Mouse (Mus musculus) liver, embryonic 11.5 days (tissue): Measurements from ENCODE around the gene Klhl3. TPM values are rescaled to one million over a fixed set of nuclear protein-coding genes. Genes with fewer than 3 reads are reported as not detected.
"Not testable (repeated sequence)": the region's sequence is repeated elsewhere in the genome, so short reads cannot be mapped to it uniquely, and the experiment has no call there.

Source experiments
- ATAC-seq: fragments of 200-750 bp; cut with Nextera tagmentation; replicated peaks from 2 replicates; pipeline ENCODE4 v1.8.0; 2017; ENCODE audit warnings: moderate number of reproducible peaks, mild to moderate bottlenecking, moderate TSS enrichment, moderate library complexity; ENCODE audit not compliant: low FRiP score
- DNase-seq: peaks from one replicate; pipeline ENCODE4 v3.0.0-alpha.2; 2017; ENCODE audit warnings: low spot score
- H3K27ac ChIP-seq: fragments of 300-500 bp; sonication (generic); 2 replicates; pipeline ENCODE4 v1.5.1; 2014; ENCODE audit warnings: mild to moderate bottlenecking, low read depth, low read length, control low read depth
- H3K27me3 ChIP-seq: fragments of 300-500 bp; sonication (generic); replicated peaks from 2 replicates; pipeline ENCODE4 v1.6.1; 2014; ENCODE audit warnings: low read length, mixed read lengths; ENCODE audit not compliant: control insufficient read depth, insufficient read depth
- H3K36me3 ChIP-seq: fragments of 300-500 bp; sonication (generic); 2 replicates; pipeline ENCODE4 v1.6.1; 2014; ENCODE audit warnings: mild to moderate bottlenecking, low read length, moderate library complexity, mixed read lengths; ENCODE audit not compliant: control insufficient read depth, insufficient read depth
- H3K4me1 ChIP-seq: fragments of 300-500 bp; sonication (generic); replicated peaks from 2 replicates; pipeline ENCODE4 v1.6.1; 2014; ENCODE audit warnings: low read length, mixed read lengths; ENCODE audit not compliant: control insufficient read depth, insufficient read depth
- H3K4me2 ChIP-seq: fragments of 300-500 bp; sonication (generic); 2 replicates; pipeline ENCODE4 v1.6.1; 2014; ENCODE audit warnings: mild to moderate bottlenecking, control low read depth, moderate library complexity
- H3K4me3 ChIP-seq: fragments of 300-500 bp; sonication (generic); 2 replicates; pipeline ENCODE4 v1.5.1; 2014; ENCODE audit warnings: low read depth, low read length, control low read depth
- H3K9ac ChIP-seq: fragments of 300-500 bp; sonication (generic); 2 replicates; pipeline ENCODE4 v1.6.1; 2014; ENCODE audit warnings: low read depth, low read length, control low read depth
- H3K9me3 ChIP-seq: fragments of 300-500 bp; sonication (generic); 2 replicates; pipeline ENCODE4 v1.6.1; 2016; ENCODE audit warnings: low read length, inconsistent platforms, mixed read lengths; ENCODE audit not compliant: control insufficient read depth
- WGBS: fragments of 180-500 bp; shearing (Covaris S2); extraction: QIAGEN DNeasy Blood & Tissue Kit; methylation state at CpG from one replicate; pipeline ENCODE4 v1.1.7; 2014; 5-methylcytosine and 5-hydroxymethylcytosine counted together
- polyA plus RNA-seq: library from polyadenylated mRNA; unstranded; fragments of >200 nt; fragmentation: Nextera tagmentation; extraction: Ambion mirVana; gene quantifications from 2 replicates; pipeline ENCODE4 v1.2.1, GENCODE M21; 2014

Gene Klhl3
- polyA plus RNA-seq, 1 experiment from 2014 or later, result 2.7 TPM

GRCm38 (mm10) chr13:58149033-58149558 lies 35.7 kb upstream of the Klhl3 start:
- Histone ChIP-seq H3K4me1 (no peaks in the 10 kb centered on the region), H3K27ac (no peak overlapping the region; the same call in 1 of the 2 replicates), H3K4me3 (peak overlapping the region; percentile 48), H3K36me3 (no peaks in the 10 kb centered on the region), H3K9me3 (no peaks in the 10 kb centered on the region), H3K27me3 (no peaks in the 10 kb centered on the region), H3K4me2 (peak overlapping the region; percentile 89), H3K9ac (no peak overlapping the region)
- ATAC-seq, result peak; percentile 53; the same call in 1 of the 2 replicates
- WGBS, result 47% methylated on average over 5 of the region's 5 CpGs
- DNase-seq, result no peak

DNA sequence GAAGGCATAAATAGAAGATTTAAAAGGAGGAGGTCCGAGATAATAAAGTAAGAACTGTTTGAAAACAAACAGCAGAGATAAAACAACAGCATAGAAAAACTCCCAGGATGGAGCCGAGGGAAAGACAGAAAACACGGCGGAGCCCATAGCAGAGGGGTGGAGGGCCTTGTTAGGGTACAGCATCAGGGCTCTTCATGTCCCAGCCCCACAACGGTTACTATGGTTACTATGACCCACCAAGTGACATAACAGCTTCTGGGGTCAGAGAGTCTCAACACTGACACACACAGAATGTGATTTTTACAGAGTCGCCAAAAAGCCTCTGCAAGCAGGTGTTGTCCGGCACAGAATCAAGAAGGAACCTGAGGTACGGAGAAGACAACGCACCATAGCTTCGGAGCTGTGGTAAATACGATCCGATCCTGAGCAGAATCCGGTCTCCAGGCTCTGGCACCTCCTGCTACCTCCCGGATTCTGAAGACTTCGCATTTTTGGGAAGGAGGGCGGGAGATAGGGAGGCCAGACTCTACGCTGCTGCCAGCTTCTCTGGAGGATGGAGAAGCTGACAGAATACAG lies 35.0 kb upstream of the Klhl3 start:
- peak overlapping the region; percentile 25; the same call in 1 of the 2 replicates for H3K27ac ChIP-seq
- 2% methylated on average over 17 of the region's 17 CpGs for WGBS
- DNase-seq, result peak; percentile 72

GRCm38 (mm10) chr13:58147760-58148159 lies 34.4 kb upstream of the Klhl3 start:
- no peaks in the 10 kb centered on the region for H3K27me3 ChIP-seq
- ATAC-seq (no peak), DNase-seq (no peak)
- H3K4me1 ChIP-seq, result no peaks in the 10 kb centered on the region
- no peaks in the 10 kb centered on the region for H3K9me3 ChIP-seq
- H3K4me2 ChIP-seq, result no peak overlapping the region; the same call in 1 of the 2 replicates
- H3K4me3 ChIP-seq, result no peak overlapping the region
- 93% methylated on average over 1 of the region's 1 CpGs for WGBS
- H3K27ac ChIP-seq, result no peak overlapping the region
- no peaks in the 10 kb centered on the region for H3K36me3 ChIP-seq
- H3K9ac ChIP-seq, result no peak overlapping the region

More for the DNA sequence above, 35.0 kb upstream of the Klhl3 start:
- no peaks in the 10 kb centered on the region for H3K27me3 ChIP-seq
- peak overlapping the region; percentile 89 for H3K4me2 ChIP-seq
- peak overlapping the region; percentile 48 for H3K4me3 ChIP-seq
- ATAC-seq, result peak; percentile 90
- no peaks in the 10 kb centered on the region for H3K36me3 ChIP-seq
- H3K4me1 ChIP-seq, result no peaks in the 10 kb centered on the region
- peak overlapping the region; percentile 57 for H3K9ac ChIP-seq
- H3K9me3 ChIP-seq, result no peaks in the 10 kb centered on the region

DNA sequence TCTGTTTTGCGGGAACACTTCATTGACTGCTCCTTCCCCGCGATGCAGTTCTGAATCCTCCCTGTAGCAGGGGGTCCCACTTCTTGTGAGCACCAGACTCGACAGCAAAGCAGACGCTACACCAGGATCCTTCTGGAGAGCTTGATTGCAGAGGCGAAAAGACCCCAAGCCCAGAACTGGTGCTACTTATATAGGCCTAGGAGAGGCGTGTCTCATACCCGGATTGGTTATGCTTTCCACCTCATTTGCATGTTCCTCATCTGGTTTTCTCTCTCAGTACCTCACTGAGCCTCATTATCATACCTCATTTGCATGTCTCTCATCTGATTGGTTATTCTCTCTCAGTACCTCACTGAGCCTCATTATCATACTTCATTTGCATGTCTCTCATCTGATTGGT lies 33.2 kb upstream of the Klhl3 start:
- not testable (repeated sequence) for H3K4me1 ChIP-seq, H3K27me3 ChIP-seq, H3K4me3 ChIP-seq, H3K4me2 ChIP-seq, H3K36me3 ChIP-seq, H3K27ac ChIP-seq, H3K9ac ChIP-seq, ATAC-seq, H3K9me3 ChIP-seq, DNase-seq
- WGBS, result 96% methylated on average over 8 of the region's 8 CpGs

- H3K9me3 ChIP-seq, result no peaks in the 10 kb centered on the region; the same call in 1 of the 2 replicates
- no peak overlapping the region for H3K4me3 ChIP-seq
- peaks cover 7% of the 10 kb centered on the region for H3K4me1 ChIP-seq
- H3K9ac ChIP-seq, result no peak overlapping the region
- H3K4me2 ChIP-seq, result no peak overlapping the region
- 50% methylated on average over 3 of the region's 3 CpGs for WGBS
- DNase-seq (no peak), ATAC-seq (no peak)
- H3K36me3 ChIP-seq, result peaks cover 3% of the 10 kb centered on the region; the same call in 1 of the 2 replicates
- H3K27me3 ChIP-seq, result no peaks in the 10 kb centered on the region
- H3K27ac ChIP-seq, result no peak overlapping the region
Measured at GRCm38 (mm10) chr13:58131692-58132091, 18.3 kb upstream of the Klhl3 start.

GRCm38 (mm10) chr13:58129687-58130246 lies 16.4 kb upstream of the Klhl3 start:
- peak overlapping the region; percentile 97 for H3K27ac ChIP-seq
- H3K27me3 ChIP-seq, result no peaks in the 10 kb centered on the region
- H3K4me1 ChIP-seq, result peaks cover 17% of the 10 kb centered on the region
- H3K9ac ChIP-seq, result peak overlapping the region; percentile 100
- 23% methylated on average over 4 of the region's 4 CpGs for WGBS
- H3K36me3 ChIP-seq, result peaks cover 3% of the 10 kb centered on the region; the same call in 1 of the 2 replicates
- no peaks in the 10 kb centered on the region for H3K9me3 ChIP-seq
- DNase-seq (no peak), ATAC-seq (no peak)
- peak overlapping the region; percentile 98 for H3K4me3 ChIP-seq
- H3K4me2 ChIP-seq, result peak overlapping the region; percentile 72

DNA sequence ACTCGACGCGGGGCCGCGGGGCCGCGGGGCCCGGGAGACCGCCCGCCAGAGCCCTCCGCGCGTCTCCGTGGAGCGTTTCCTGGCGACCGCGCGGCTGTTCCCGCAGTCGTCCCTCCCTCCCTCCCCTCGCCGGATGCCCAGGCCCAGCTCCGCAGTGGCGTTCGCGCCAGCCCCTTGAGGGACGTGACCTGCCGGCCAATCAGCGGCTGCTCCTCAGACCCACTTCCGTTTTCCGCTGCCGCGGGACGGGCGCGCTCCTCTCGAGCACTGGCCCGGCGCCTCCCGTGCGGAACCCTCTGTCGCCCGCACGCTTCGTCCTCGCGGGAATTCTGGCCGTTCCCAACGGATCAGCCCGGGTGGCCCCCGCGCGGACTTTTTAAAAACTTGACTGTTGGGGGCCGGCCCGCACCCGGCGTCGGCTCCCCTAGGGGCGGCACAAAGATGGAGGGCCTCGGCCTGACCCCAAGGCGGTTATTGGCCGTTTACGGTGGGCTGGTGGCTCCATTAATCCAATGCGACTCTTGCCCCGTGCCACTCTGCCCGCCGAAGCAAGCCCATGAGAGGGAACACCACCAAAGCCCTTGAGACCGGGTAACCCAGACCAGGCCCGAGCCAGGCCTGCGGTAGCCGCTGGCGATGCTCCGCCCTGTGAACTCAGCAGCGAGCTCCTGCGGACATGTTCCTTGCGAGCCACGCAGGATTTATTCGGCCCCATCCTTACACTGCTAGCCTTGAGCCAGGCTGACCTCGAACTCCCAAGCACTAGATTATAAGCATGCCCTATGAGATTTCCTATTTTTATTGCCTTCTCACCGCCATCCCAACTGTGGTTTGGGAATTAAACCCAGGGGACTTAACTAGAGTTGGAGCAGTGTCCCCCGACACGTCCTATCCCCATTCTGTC lies 15.6 kb upstream of the Klhl3 start:
- DNase-seq (peak; percentile 94), ATAC-seq (peak; percentile 94)
- peak overlapping the region; percentile 98 for H3K4me3 ChIP-seq
- H3K9ac ChIP-seq, result peak overlapping the region; percentile 100
- H3K9me3 ChIP-seq, result no peaks in the 10 kb centered on the region
- no peaks in the 10 kb centered on the region for H3K27me3 ChIP-seq
- peaks cover 21% of the 10 kb centered on the region for H3K4me1 ChIP-seq
- H3K36me3 ChIP-seq, result peaks cover 3% of the 10 kb centered on the region; the same call in 1 of the 2 replicates
- peak overlapping the region; percentile 72 for H3K4me2 ChIP-seq
- WGBS, result under 1% methylated on average over 83 of the region's 83 CpGs
- peak overlapping the region; percentile 97 for H3K27ac ChIP-seq

GRCm38 (mm10) chr13:58128396-58128767 lies 15.0 kb upstream of the Klhl3 start, which contains the start of gene Hnrnpa0:
Gene Hnrnpa0, minus strand, starts transcription at chr13:58128556.
- ATAC-seq, result peak; percentile 90
- peak within 1 kb of the TSS; percentile 83 for H3K4me2 ChIP-seq
- peak within 1 kb of the TSS; percentile 100 for H3K9ac ChIP-seq
- WGBS, result 1% methylated on average over 47 of the region's 62 CpGs
- H3K36me3 ChIP-seq, result peaks cover 3% of the 10 kb centered on the region; the same call in 1 of the 2 replicates
- no peaks in the 10 kb centered on the region for H3K27me3 ChIP-seq
- peaks cover 22% of the 10 kb centered on the region for H3K4me1 ChIP-seq
- no peaks in the 10 kb centered on the region for H3K9me3 ChIP-seq
- H3K27ac ChIP-seq, result peak within 1 kb of the TSS; percentile 97
- peak within 1 kb of the TSS; percentile 98 for H3K4me3 ChIP-seq
- peak; percentile 92 for DNase-seq
